Mouse (Mus musculus) MEL (cell line): Measurements from ENCODE around the gene Rtn2. TPM values are rescaled to one million over a fixed set of nuclear protein-coding genes. Genes with fewer than 3 reads are reported as not detected.

Experiments used
- DNase-seq: peaks from one replicate; pipeline ENCODE4 v3.0.0; 2011; ENCODE audit warnings: low read depth, low spot score
- H3K27ac ChIP-seq: 2 replicates; pipeline ENCODE4 v1.5.1; 2012; ENCODE audit warnings: low read depth, mild to moderate bottlenecking, control low read depth, low read length, moderate library complexity; ENCODE audit not compliant: control insufficient read depth
- H3K27me3 ChIP-seq, 2 experiments: fragments of 150-350 bp in 1 of 2; sonication (generic) in 1 of 2; 2 replicates each; pipeline ENCODE4 v1.6.1; 2012; ENCODE audit warnings: low read length in 2 of 2, mild to moderate bottlenecking in 2 of 2, improper control_type of control experiment in 1 of 2, moderate library complexity in 1 of 2; ENCODE audit not compliant: insufficient read depth in 2 of 2, control insufficient read depth in 1 of 2
- H3K36me3 ChIP-seq, 2 experiments: 2 replicates each; pipeline ENCODE4 v1.6.1; 2012 to 2014; ENCODE audit warnings: low read length in 2 of 2, improper control_type of control experiment in 1 of 2, inconsistent platforms in 1 of 2, mild to moderate bottlenecking in 1 of 2; ENCODE audit not compliant: insufficient read depth in 2 of 2, control insufficient read depth in 1 of 2
- H3K4me1 ChIP-seq, 2 experiments: fragments of 150-350 bp in 1 of 2; sonication (generic) in 1 of 2; 2 replicates each; pipeline ENCODE4 v1.6.1; 2012; ENCODE audit warnings: low read length in 2 of 2, improper control_type of control experiment in 1 of 2, mild to moderate bottlenecking in 1 of 2; ENCODE audit not compliant: insufficient read depth in 2 of 2, control insufficient read depth in 1 of 2
- H3K4me3 ChIP-seq, 2 experiments: fragments of 150-350 bp in 1 of 2; sonication (generic) in 1 of 2; 2 replicates each; pipeline ENCODE4 v1.5.1; 2012; ENCODE audit warnings: low read depth in 2 of 2, low read length in 2 of 2, mild to moderate bottlenecking in 2 of 2, moderate library complexity in 2 of 2, control low read depth in 1 of 2, improper control_type of control experiment in 1 of 2; ENCODE audit not compliant: control insufficient read depth in 1 of 2, insufficient read depth in 1 of 2
- H3K79me2 ChIP-seq: 2 replicates; pipeline ENCODE4 v1.6.1; 2012; ENCODE audit warnings: mild to moderate bottlenecking, low read length, moderate library complexity; ENCODE audit not compliant: control insufficient read depth, poor library complexity, insufficient read depth
- H3K9ac ChIP-seq: 2 replicates; pipeline ENCODE4 v1.6.1; 2012; ENCODE audit warnings: low read depth, mild to moderate bottlenecking, control low read depth, low read length, moderate library complexity; ENCODE audit not compliant: control insufficient read depth, poor library complexity, severe bottlenecking
- H3K9me3 ChIP-seq: fragments of 150-350 bp; sonication (generic); replicated peaks from 2 replicates; pipeline ENCODE4 v1.6.1; 2012; ENCODE audit warnings: mild to moderate bottlenecking, low read length, improper control_type of control experiment, moderate library complexity; ENCODE audit not compliant: insufficient read depth
- ELF1 ChIP-seq: IDR thresholded peaks from 2 replicates; pipeline ENCODE4 v1.6.1; 2014; ENCODE audit warnings: low read depth, mild to moderate bottlenecking, inconsistent platforms, low read length, improper control_type of control experiment, moderate library complexity
- GABPA ChIP-seq: IDR thresholded peaks from 2 replicates; pipeline ENCODE4 v1.6.1; 2012; ENCODE audit warnings: low read depth, mild to moderate bottlenecking, inconsistent platforms, low read length, improper control_type of control experiment, moderate library complexity
- KAT2A ChIP-seq: conservative IDR thresholded peaks from 2 replicates; pipeline ENCODE4 v1.6.1; 2012; ENCODE audit warnings: low read depth, low read length, improper control_type of control experiment, inconsistent platforms
- MAFK ChIP-seq: IDR thresholded peaks from 2 replicates; pipeline ENCODE4 v1.6.1; 2011; ENCODE audit warnings: low read depth, mild to moderate bottlenecking, low read length, improper control_type of control experiment, borderline replicate concordance
- MEF2A ChIP-seq: IDR thresholded peaks from 2 replicates; pipeline ENCODE4 v1.6.1; 2014; ENCODE audit warnings: low read depth, mild to moderate bottlenecking, inconsistent platforms, low read length, improper control_type of control experiment; ENCODE audit not compliant: poor library complexity, insufficient replicate concordance, severe bottlenecking; ENCODE audit errors: extremely low read depth
- MYB ChIP-seq: IDR thresholded peaks from 2 replicates; pipeline ENCODE4 v1.6.1; 2011; ENCODE audit warnings: mild to moderate bottlenecking, low read depth, low read length, improper control_type of control experiment
- MYC ChIP-seq: IDR thresholded peaks from 2 replicates; pipeline ENCODE4 v1.6.1; 2011; ENCODE audit warnings: low read depth, mild to moderate bottlenecking, low read length, improper control_type of control experiment, moderate library complexity
- NRF1 ChIP-seq: IDR thresholded peaks from 2 replicates; pipeline ENCODE4 v1.6.1; 2014; ENCODE audit warnings: low read depth, mild to moderate bottlenecking, inconsistent platforms, low read length, improper control_type of control experiment, moderate library complexity; ENCODE audit not compliant: poor library complexity, insufficient read depth, severe bottlenecking
- POLR2A ChIP-seq, 2 experiments: IDR thresholded peaks; 2 replicates each; pipeline ENCODE4 v1.6.1; 2011 to 2012; ENCODE audit warnings: low read length in 2 of 2, mild to moderate bottlenecking in 2 of 2, control low read depth in 1 of 2, improper control_type of control experiment in 1 of 2, low read depth in 1 of 2, moderate library complexity in 1 of 2; ENCODE audit not compliant: control insufficient read depth in 1 of 2, insufficient read depth in 1 of 2, poor library complexity in 1 of 2
- POLR2AphosphoS2 ChIP-seq: IDR thresholded peaks from 2 replicates; pipeline ENCODE4 v1.6.1; 2011; ENCODE audit warnings: low read length, improper control_type of control experiment
- RAD21 ChIP-seq: IDR thresholded peaks from 2 replicates; pipeline ENCODE4 v1.6.1; 2011; ENCODE audit warnings: mild to moderate bottlenecking, low read depth, low read length, improper control_type of control experiment
- RCOR1 ChIP-seq: IDR thresholded peaks from 2 replicates; pipeline ENCODE4 v1.6.1; 2012; ENCODE audit warnings: low read depth, mild to moderate bottlenecking, inconsistent platforms, low read length, improper control_type of control experiment
- TCF12 ChIP-seq: IDR thresholded peaks from 2 replicates; pipeline ENCODE4 v1.6.1; 2014; ENCODE audit warnings: low read depth, mild to moderate bottlenecking, inconsistent platforms, low read length, improper control_type of control experiment, moderate library complexity
- UBTF ChIP-seq: IDR thresholded peaks from 2 replicates; pipeline ENCODE4 v1.6.1; 2012; ENCODE audit warnings: low read depth, mild to moderate bottlenecking, inconsistent platforms, low read length, improper control_type of control experiment, moderate library complexity, borderline replicate concordance; ENCODE audit not compliant: insufficient read depth
- USF1 ChIP-seq: IDR thresholded peaks from 2 replicates; pipeline ENCODE4 v1.6.1; 2014; ENCODE audit warnings: low read depth, mild to moderate bottlenecking, inconsistent platforms, low read length, improper control_type of control experiment, moderate library complexity
- ZC3H11A ChIP-seq: IDR thresholded peaks from 2 replicates; pipeline ENCODE4 v1.6.1; 2012; ENCODE audit warnings: low read depth, mild to moderate bottlenecking, inconsistent platforms, low read length, improper control_type of control experiment
- ZKSCAN1 ChIP-seq: IDR thresholded peaks from 2 replicates; pipeline ENCODE4 v1.6.1; 2012; ENCODE audit warnings: low read depth, mild to moderate bottlenecking, inconsistent platforms, low read length, improper control_type of control experiment, moderate library complexity
- ZNF384 ChIP-seq: IDR thresholded peaks from 2 replicates; pipeline ENCODE4 v1.6.1; 2012; ENCODE audit warnings: low read depth, mild to moderate bottlenecking, inconsistent platforms, low read length, improper control_type of control experiment
- polyA plus RNA-seq, 2 experiments: library from polyadenylated mRNA; stranded (reverse) in 1 of 2; unstranded in 1 of 2; fragments of >175 nt in 1 of 2; fragments of >200 nt in 1 of 2; gene quantifications; 2 replicates each; pipeline versions ENCODE4 v1.2.1 to v1.2.4; 2012; ENCODE audit warnings: low replicate concordance in 2 of 2, low read depth in 1 of 2; ENCODE audit not compliant: insufficient read length in 2 of 2, insufficient read depth in 1 of 2, missing spikeins in 1 of 2
- total RNA-seq: library from RNA; depleted of rRNA; stranded (reverse); fragments of 300-350 nt; gene quantifications from 2 replicates; pipeline ENCODE4 v1.2.3, GENCODE M21; 2012

Rtn2 gene
- total and polyA plus RNA-seq, 3 experiments: 0.27 to 1.4 TPM; not detected in 1

DNA sequence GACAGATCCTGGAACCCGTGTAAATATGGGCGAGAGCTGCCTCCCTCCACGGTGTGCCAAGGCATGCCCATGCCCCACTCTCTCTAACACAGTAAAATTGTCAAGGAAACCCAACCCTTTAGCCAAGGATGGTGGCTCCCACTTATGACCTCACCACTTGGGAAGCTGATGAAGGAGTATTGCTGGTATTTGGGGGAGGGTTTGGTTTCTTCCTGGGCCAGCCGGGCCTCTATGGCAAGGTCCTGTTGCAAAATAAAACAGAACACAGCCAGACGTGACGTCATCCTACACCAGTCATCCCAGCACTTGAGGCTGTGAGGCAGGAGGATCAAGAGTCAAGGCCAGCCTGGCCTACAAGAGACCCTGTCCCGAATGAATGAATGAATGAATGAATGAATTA, 56.2 kb downstream of the Rtn2 start:
- H3K27ac ChIP-seq: no peak overlapping the region
- H3K36me3 ChIP-seq: peaks cover 0 to 2% of the 10 kb centered on the region in 2 experiments; a peak in 2 of 4 replicates
- no peak overlapping the region for H3K4me3 ChIP-seq
- H3K79me2 ChIP-seq: no peaks in the 10 kb centered on the region
- H3K27me3 ChIP-seq: peaks cover 0 to 6% of the 10 kb centered on the region in 2 experiments; a peak in 2 of 4 replicates
- no peaks in the 10 kb centered on the region for H3K9me3 ChIP-seq
- TF ChIP-seq RCOR1 (no peak), MYB (no peak), MAFK (no peak), MEF2A (no peak), ZKSCAN1 (no peak), KAT2A (no peak)
- H3K4me1 ChIP-seq: peaks cover 3 to 10% of the 10 kb centered on the region in 2 experiments
- H3K9ac ChIP-seq: no peak overlapping the region
- no peak for DNase-seq

DNA sequence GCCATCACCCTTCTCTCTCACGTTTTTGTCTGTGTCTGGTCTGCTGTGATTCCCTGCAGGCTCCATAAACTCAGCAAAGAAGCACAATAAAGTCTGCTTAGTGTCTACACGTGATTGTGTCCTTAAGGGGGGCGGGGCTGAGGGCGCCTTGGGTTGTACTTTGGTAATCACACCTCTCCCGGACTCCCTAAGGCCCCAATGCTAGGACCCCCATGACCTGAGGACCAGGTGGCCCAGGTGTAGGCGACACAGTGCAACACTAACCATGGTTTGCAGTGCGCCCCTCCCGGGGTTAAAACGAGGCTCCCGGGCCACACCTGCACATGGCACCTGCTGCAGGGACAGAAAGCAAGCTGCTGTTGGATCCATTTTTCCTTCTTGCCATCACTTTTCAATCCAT, 58.8 kb downstream of the Rtn2 start:
- Histone ChIP-seq H3K9ac (no peak overlapping the region), H3K27me3 (peaks cover 0 to 6% of the 10 kb centered on the region in 2 experiments; a peak in 2 of 4 replicates), H3K4me3 (no peak overlapping the region), H3K27ac (no peak overlapping the region), H3K79me2 (no peaks in the 10 kb centered on the region), H3K4me1 (peaks cover 2 to 18% of the 10 kb centered on the region in 2 experiments; a peak in 3 of 4 replicates), H3K9me3 (no peaks in the 10 kb centered on the region), H3K36me3 (peaks cover 0 to 5% of the 10 kb centered on the region in 2 experiments; a peak in 2 of 4 replicates)
- TF ChIP-seq USF1 (no peak), UBTF (no peak), POLR2A (IDR thresholded peaks at IDR 0.05; ENCODE audit: control insufficient read depth in 1 of 2, insufficient read depth in 1 of 2, low read depth in 1 of 2, low read length in 2 of 2, poor library complexity in 1 of 2) (no peak), RAD21 (no peak), ZC3H11A (no peak), RCOR1 (no peak), TCF12 (no peak), GABPA (no peak), ZNF384 (no peak), NRF1 (no peak), MYC (no peak), POLR2AphosphoS2 (no peak), MAFK (no peak), ELF1 (no peak)
- DNase-seq: no peak
